Mouse (Mus musculus): ENCODE measurements at regions not wholly inside any gene's neighbourhood (a gene's known extent, or its start where the extent isn't known, plus 50 kb on each side); places are given as distances from the start of the nearest gene placed in this dataset.

- DNase-seq (ENCODE audit: low spot score) (no peak), ATAC-seq (ENCODE audit: low FRiP score) (no peak)
- no peaks in the 10 kb centered on the region for H3K9me3 ChIP-seq (ENCODE audit: control insufficient read depth, low read length)
- H3K4me2 ChIP-seq (replicated peaks) = no peak overlapping the region
- H3K9ac ChIP-seq = no peak overlapping the region
- H3K27ac ChIP-seq = no peak overlapping the region
- H3K4me3 ChIP-seq (replicated peaks; ENCODE audit: low read length) = no peak overlapping the region
- WGBS = 50% methylated on average over 1 of the region's 1 CpGs
- no peaks in the 10 kb centered on the region for H3K27me3 ChIP-seq (ENCODE audit: control insufficient read depth, insufficient read depth, low read length)
- no peaks in the 10 kb centered on the region for H3K36me3 ChIP-seq (replicated peaks; ENCODE audit: control insufficient read depth, insufficient read depth)
- no peaks in the 10 kb centered on the region for H3K4me1 ChIP-seq (replicated peaks; ENCODE audit: control insufficient read depth, insufficient read depth, low read length)
These were observed 56.4 kb upstream of the Ddhd1 start for GRCm38 (mm10) chr14:45714311-45714710.

GRCm38 (mm10) chr14:45714786-45715185, 56.8 kb upstream of the Ddhd1 start:
- Histone ChIP-seq H3K27ac (no peak overlapping the region), H3K9me3 (ENCODE audit: control insufficient read depth, low read length) (no peaks in the 10 kb centered on the region), H3K9ac (no peak overlapping the region), H3K4me3 (replicated peaks; ENCODE audit: low read length) (no peak overlapping the region), H3K4me2 (replicated peaks) (no peak overlapping the region), H3K36me3 (replicated peaks; ENCODE audit: control insufficient read depth, insufficient read depth) (no peaks in the 10 kb centered on the region), H3K27me3 (ENCODE audit: control insufficient read depth, insufficient read depth, low read length) (no peaks in the 10 kb centered on the region), H3K4me1 (replicated peaks; ENCODE audit: control insufficient read depth, insufficient read depth, low read length) (no peaks in the 10 kb centered on the region)
- no peak for DNase-seq (ENCODE audit: low spot score)
- no peak for ATAC-seq (ENCODE audit: low FRiP score)

GRCm38 (mm10) chr14:45716100-45716499, 58.2 kb upstream of the Ddhd1 start:
- Histone ChIP-seq H3K27ac (no peak overlapping the region), H3K36me3 (replicated peaks; ENCODE audit: control insufficient read depth, insufficient read depth) (no peaks in the 10 kb centered on the region), H3K27me3 (ENCODE audit: control insufficient read depth, insufficient read depth, low read length) (no peaks in the 10 kb centered on the region), H3K4me2 (replicated peaks) (no peak overlapping the region), H3K4me1 (replicated peaks; ENCODE audit: control insufficient read depth, insufficient read depth, low read length) (no peaks in the 10 kb centered on the region), H3K4me3 (replicated peaks; ENCODE audit: low read length) (no peak overlapping the region), H3K9me3 (ENCODE audit: control insufficient read depth, low read length) (no peaks in the 10 kb centered on the region), H3K9ac (no peak overlapping the region)
- DNase-seq (ENCODE audit: low spot score) (no peak), ATAC-seq (ENCODE audit: low FRiP score) (no peak)
- WGBS = 30% methylated on average over 1 of the region's 1 CpGs

- Histone ChIP-seq H3K4me2 (replicated peaks) (no peak overlapping the region), H3K27me3 (ENCODE audit: control insufficient read depth, insufficient read depth, low read length) (no peaks in the 10 kb centered on the region), H3K4me3 (replicated peaks; ENCODE audit: low read length) (no peak overlapping the region), H3K9ac (no peak overlapping the region), H3K4me1 (replicated peaks; ENCODE audit: control insufficient read depth, insufficient read depth, low read length) (no peaks in the 10 kb centered on the region), H3K9me3 (ENCODE audit: control insufficient read depth, low read length) (no peaks in the 10 kb centered on the region), H3K27ac (no peak overlapping the region), H3K36me3 (replicated peaks; ENCODE audit: control insufficient read depth, insufficient read depth) (no peaks in the 10 kb centered on the region)
- DNase-seq (ENCODE audit: low spot score) (no peak), ATAC-seq (ENCODE audit: low FRiP score) (no peak)
- 29% methylated on average over 6 of the region's 6 CpGs for WGBS
These were observed 64.9 kb upstream of the Ddhd1 start for GRCm38 (mm10) chr14:45722887-45723286.

- Histone ChIP-seq H3K4me2 (replicated peaks) (no peak overlapping the region), H3K27me3 (ENCODE audit: control insufficient read depth, insufficient read depth, low read length) (no peaks in the 10 kb centered on the region), H3K4me1 (replicated peaks; ENCODE audit: control insufficient read depth, insufficient read depth, low read length) (no peaks in the 10 kb centered on the region), H3K36me3 (replicated peaks; ENCODE audit: control insufficient read depth, insufficient read depth) (no peaks in the 10 kb centered on the region), H3K9me3 (ENCODE audit: control insufficient read depth, low read length) (no peaks in the 10 kb centered on the region), H3K9ac (no peak overlapping the region), H3K27ac (no peak overlapping the region), H3K4me3 (replicated peaks; ENCODE audit: low read length) (no peak overlapping the region)
- DNase-seq (ENCODE audit: low spot score) (no peak), ATAC-seq (ENCODE audit: low FRiP score) (no peak)
- WGBS = 89% methylated on average over 2 of the region's 2 CpGs
These were observed 66.4 kb upstream of the Ddhd1 start for GRCm38 (mm10) chr14:45724341-45724740.

GRCm38 (mm10) chr14:45734530-45735410, 76.8 kb upstream of the Ddhd1 start:
- 58% methylated on average over 10 of the region's 10 CpGs for WGBS
- Histone ChIP-seq H3K9me3 (ENCODE audit: control insufficient read depth, low read length) (no peaks in the 10 kb centered on the region), H3K4me1 (replicated peaks; ENCODE audit: control insufficient read depth, insufficient read depth, low read length) (no peaks in the 10 kb centered on the region), H3K27ac (no peak overlapping the region), H3K4me3 (replicated peaks; ENCODE audit: low read length) (no peak overlapping the region), H3K36me3 (replicated peaks; ENCODE audit: control insufficient read depth, insufficient read depth) (no peaks in the 10 kb centered on the region), H3K9ac (no peak overlapping the region), H3K27me3 (ENCODE audit: control insufficient read depth, insufficient read depth, low read length) (no peaks in the 10 kb centered on the region), H3K4me2 (replicated peaks) (no peak overlapping the region)
- DNase-seq (ENCODE audit: low spot score) (no peak), ATAC-seq (ENCODE audit: low FRiP score) (no peak)

- Histone ChIP-seq H3K27me3 (ENCODE audit: control insufficient read depth, insufficient read depth, low read length) (no peaks in the 10 kb centered on the region), H3K4me2 (replicated peaks) (no peak overlapping the region), H3K4me3 (replicated peaks; ENCODE audit: low read length) (no peak overlapping the region), H3K9ac (no peak overlapping the region), H3K36me3 (replicated peaks; ENCODE audit: control insufficient read depth, insufficient read depth) (no peaks in the 10 kb centered on the region), H3K9me3 (ENCODE audit: control insufficient read depth, low read length) (no peaks in the 10 kb centered on the region), H3K27ac (no peak overlapping the region), H3K4me1 (replicated peaks; ENCODE audit: control insufficient read depth, insufficient read depth, low read length) (no peaks in the 10 kb centered on the region)
- no peak for ATAC-seq (ENCODE audit: low FRiP score)
- DNase-seq (ENCODE audit: low spot score) = no peak
- 88% methylated on average over 2 of the region's 2 CpGs for WGBS
These were observed 80.0 kb upstream of the Ddhd1 start for GRCm38 (mm10) chr14:45737966-45738365.

- Histone ChIP-seq H3K4me2 (replicated peaks) (no peak overlapping the region), H3K27me3 (ENCODE audit: control insufficient read depth, insufficient read depth, low read length) (no peaks in the 10 kb centered on the region), H3K4me1 (replicated peaks; ENCODE audit: control insufficient read depth, insufficient read depth, low read length) (no peaks in the 10 kb centered on the region), H3K36me3 (replicated peaks; ENCODE audit: control insufficient read depth, insufficient read depth) (no peaks in the 10 kb centered on the region), H3K9me3 (ENCODE audit: control insufficient read depth, low read length) (no peaks in the 10 kb centered on the region), H3K27ac (no peak overlapping the region), H3K9ac (no peak overlapping the region), H3K4me3 (replicated peaks; ENCODE audit: low read length) (no peak overlapping the region)
- DNase-seq (ENCODE audit: low spot score) = no peak
- no peak for ATAC-seq (ENCODE audit: low FRiP score)
These were observed 81.7 kb upstream of the Ddhd1 start for GRCm38 (mm10) chr14:45739638-45740037.

- WGBS = 36% methylated on average over 3 of the region's 3 CpGs
- Histone ChIP-seq H3K9me3 (ENCODE audit: control insufficient read depth, low read length) (no peaks in the 10 kb centered on the region), H3K36me3 (replicated peaks; ENCODE audit: control insufficient read depth, insufficient read depth) (no peaks in the 10 kb centered on the region), H3K9ac (no peak overlapping the region), H3K27ac (no peak overlapping the region), H3K4me3 (replicated peaks; ENCODE audit: low read length) (no peak overlapping the region), H3K4me2 (replicated peaks) (no peak overlapping the region), H3K4me1 (replicated peaks; ENCODE audit: control insufficient read depth, insufficient read depth, low read length) (no peaks in the 10 kb centered on the region), H3K27me3 (ENCODE audit: control insufficient read depth, insufficient read depth, low read length) (no peaks in the 10 kb centered on the region)
- ATAC-seq (ENCODE audit: low FRiP score) (no peak), DNase-seq (ENCODE audit: low spot score) (no peak)
These were observed 82.7 kb upstream of the Ddhd1 start for GRCm38 (mm10) chr14:45740662-45741061.

GRCm38 (mm10) chr14:45746176-45746575, 88.2 kb upstream of the Ddhd1 start:
- no peak overlapping the region for H3K27ac ChIP-seq
- H3K36me3 ChIP-seq (replicated peaks; ENCODE audit: control insufficient read depth, insufficient read depth) = no peaks in the 10 kb centered on the region
- DNase-seq (ENCODE audit: low spot score) (no peak), ATAC-seq (ENCODE audit: low FRiP score) (no peak)
- no peak overlapping the region for H3K4me3 ChIP-seq (replicated peaks; ENCODE audit: low read length)
- no peak overlapping the region for H3K9ac ChIP-seq
- WGBS = 89% methylated on average over 5 of the region's 5 CpGs
- H3K27me3 ChIP-seq (ENCODE audit: control insufficient read depth, insufficient read depth, low read length) = no peaks in the 10 kb centered on the region
- H3K4me1 ChIP-seq (replicated peaks; ENCODE audit: control insufficient read depth, insufficient read depth, low read length) = no peaks in the 10 kb centered on the region
- H3K9me3 ChIP-seq (ENCODE audit: control insufficient read depth, low read length) = no peaks in the 10 kb centered on the region
- no peak overlapping the region for H3K4me2 ChIP-seq (replicated peaks)
